Mouse (Mus musculus) heart, postnatal 0 days (tissue): ENCODE data around the gene Stard8.

Experiments used
- CTCF ChIP-seq: IDR thresholded peaks from 2 replicates; pipeline ENCODE4 v1.5.1; 2016; ENCODE audit warnings: antibody characterized with exemption, control low read depth, low read depth
- EP300 ChIP-seq: IDR thresholded peaks from 2 replicates; pipeline ENCODE4 v1.6.1; 2016; ENCODE audit warnings: antibody characterized with exemption, low read depth

GRCm38 (mm10) chrX:99071188-99071587 lies 68.1 kb downstream of the Stard8 start:
- no peak for TF ChIP-seq CTCF
- TF ChIP-seq EP300: no peak
